Mouse (Mus musculus) ES-E14 (cell line): ENCODE results near the gene 9530053A07Rik. TPM values are rescaled to one million over a fixed set of nuclear protein-coding genes. Genes with fewer than 3 reads are reported as not detected.
"Not testable (repeated sequence)": the region's sequence is repeated elsewhere in the genome, so short reads cannot be mapped to it uniquely, and the experiment has no call there.

Experiments used
- DNase-seq: peaks from one replicate; pipeline ENCODE4 v3.0.0-alpha.2; 2013; ENCODE audit warnings: low read depth, low spot score
- H3K27ac ChIP-seq: 2 replicates; pipeline ENCODE4 v1.5.1; 2012; ENCODE audit warnings: low read depth, mild to moderate bottlenecking, low read length, moderate library complexity, mixed read lengths; ENCODE audit not compliant: poor library complexity, insufficient read depth, severe bottlenecking
- H3K36me3 ChIP-seq: 2 replicates; pipeline ENCODE4 v1.6.1; 2012; ENCODE audit warnings: mild to moderate bottlenecking, low read length, moderate library complexity, mixed read lengths; ENCODE audit not compliant: control insufficient read depth, poor library complexity, insufficient read depth, severe bottlenecking
- H3K4me1 ChIP-seq, 2 experiments: fragments of 150-350 bp in 1 of 2; sonication (generic) in 1 of 2; 2 replicates each; pipeline ENCODE4 v1.6.1; 2012; ENCODE audit warnings: low read length in 2 of 2, mild to moderate bottlenecking in 1 of 2, mixed read lengths in 1 of 2; ENCODE audit not compliant: control insufficient read depth in 2 of 2, insufficient read depth in 2 of 2, poor library complexity in 1 of 2
- H3K4me3 ChIP-seq, 2 experiments: fragments of 150-350 bp in 1 of 2; sonication (generic) in 1 of 2; 2 replicates each; pipeline ENCODE4 v1.5.1; 2012; ENCODE audit warnings: low read length in 2 of 2, low read depth in 1 of 2, mild to moderate bottlenecking in 1 of 2, mixed read lengths in 1 of 2; ENCODE audit not compliant: insufficient read depth in 1 of 2, poor library complexity in 1 of 2, severe bottlenecking in 1 of 2
- H3K9ac ChIP-seq: 2 replicates; pipeline ENCODE4 v1.6.1; 2012; ENCODE audit warnings: low read depth, mild to moderate bottlenecking, low read length, mixed read lengths; ENCODE audit not compliant: poor library complexity, insufficient read depth, severe bottlenecking
- H3K9me3 ChIP-seq: fragments of 150-350 bp; sonication (generic); 2 replicates; pipeline ENCODE4 v1.6.1; 2012; ENCODE audit warnings: low read depth, mild to moderate bottlenecking, low read length; ENCODE audit not compliant: control insufficient read depth, insufficient read depth
- CHD2 ChIP-seq: IDR thresholded peaks from 2 replicates; pipeline ENCODE4 v1.6.1; 2014; ENCODE audit warnings: mild to moderate bottlenecking, low read depth, low read length, inconsistent platforms
- HCFC1 ChIP-seq: IDR thresholded peaks from 2 replicates; pipeline ENCODE4 v1.6.1; 2012; ENCODE audit warnings: low read length, inconsistent platforms, borderline replicate concordance; ENCODE audit not compliant: insufficient read depth
- MAFK ChIP-seq: IDR thresholded peaks from 2 replicates; pipeline ENCODE4 v1.6.1; 2014; ENCODE audit warnings: mild to moderate bottlenecking, low read depth, low read length, inconsistent platforms; ENCODE audit not compliant: insufficient read depth
- ZC3H11A ChIP-seq: IDR thresholded peaks from 2 replicates; pipeline ENCODE4 v1.6.1; 2012; ENCODE audit warnings: low read depth, mild to moderate bottlenecking, inconsistent platforms, low read length, borderline replicate concordance
- ZNF384 ChIP-seq: IDR thresholded peaks from 2 replicates; pipeline ENCODE4 v1.6.1; 2012; ENCODE audit warnings: low read depth, low read length, inconsistent platforms
- in situ Hi-C, 2 experiments: fragments of 600-800 bp; cut with MboI; formaldehyde crosslinking; loops; one replicate each; pipeline ENCODE4 v1.15.1; 2025; ENCODE audit warnings: low sequenced_read_pairs in 2 of 2, inconsistent platforms in 1 of 2; ENCODE audit not compliant: unreplicated experiment in 2 of 2
- total RNA-seq: library from RNA; depleted of rRNA; stranded (reverse); fragments of 300-350 nt; gene quantifications from 2 replicates; pipeline ENCODE4 v1.2.3, GENCODE M21; 2012

9530053A07Rik gene
- total RNA-seq, 1 experiment: 0.85 TPM

DNA sequence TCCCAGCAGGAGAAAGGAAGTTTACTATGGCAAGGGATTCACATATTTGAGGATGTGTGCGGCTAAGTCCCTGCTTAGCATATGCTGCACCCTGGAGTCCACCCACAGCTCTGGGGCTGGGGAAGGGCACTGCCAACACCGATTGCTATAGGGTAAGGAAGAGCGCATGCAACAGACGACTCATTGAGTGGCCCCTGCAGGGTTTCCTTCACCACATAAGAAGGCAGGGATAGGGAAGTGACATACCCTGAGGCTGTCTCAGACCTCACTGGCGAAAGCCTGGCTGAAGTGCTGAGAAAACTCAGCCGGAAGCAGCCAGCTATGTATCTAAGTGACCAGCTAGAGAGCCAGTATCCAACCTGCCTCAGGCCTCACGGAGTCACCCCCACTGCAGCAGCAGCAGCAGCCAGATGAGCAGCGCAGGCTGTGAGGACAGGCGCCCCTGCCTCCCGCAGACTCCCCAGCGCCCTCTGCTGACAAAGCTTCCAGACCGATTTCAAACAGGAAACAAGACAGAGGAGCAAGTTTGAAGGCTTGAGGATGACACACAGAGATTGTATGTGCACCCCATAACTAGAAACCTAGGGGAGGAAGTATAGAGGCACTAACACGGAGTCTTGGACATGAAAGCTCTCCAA, 22.4 kb downstream of the 9530053A07Rik start:
- no peak overlapping the region for H3K27ac ChIP-seq

DNA sequence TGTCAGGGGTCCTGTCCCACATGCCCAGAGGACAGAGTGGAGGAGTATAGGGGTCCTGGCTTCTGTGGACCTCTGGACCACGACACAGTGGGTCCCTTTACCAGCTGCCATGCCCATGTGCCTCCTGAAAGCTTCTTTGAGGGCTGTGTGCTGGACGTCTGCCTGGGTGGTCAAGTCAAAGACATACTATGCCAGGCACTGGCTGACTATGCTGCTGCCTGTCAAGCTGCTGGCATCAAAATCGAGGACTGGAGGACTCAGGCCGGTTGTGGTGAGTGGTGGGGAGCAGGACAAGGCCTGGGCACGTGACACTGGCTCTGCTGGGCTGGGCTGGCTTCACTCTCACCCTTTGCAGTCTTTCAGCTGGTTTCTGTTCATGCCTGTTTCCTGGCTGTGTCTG, 24.3 kb downstream of the 9530053A07Rik start:
- DNase-seq, H3K36me3 ChIP-seq, H3K4me1 ChIP-seq, in situ Hi-C loops, H3K4me3 ChIP-seq, H3K27ac ChIP-seq, H3K9ac ChIP-seq, H3K9me3 ChIP-seq: not testable (repeated sequence)

More for the DNA sequence above, 22.4 kb downstream of the 9530053A07Rik start:
- no peak overlapping the region for H3K9ac ChIP-seq
- H3K4me1 ChIP-seq: peaks cover 0 to 15% of the 10 kb centered on the region in 2 experiments; a peak in 2 of 4 replicates
- no peak for TF ChIP-seq ZNF384
- no peak for TF ChIP-seq MAFK
- no peak for TF ChIP-seq CHD2
- no peak for TF ChIP-seq HCFC1
- TF ChIP-seq ZC3H11A: no peak
- H3K9me3 ChIP-seq: no peaks in the 10 kb centered on the region
- no peak for DNase-seq
- H3K36me3 ChIP-seq: no peaks in the 10 kb centered on the region
- in situ Hi-C loops: no loop called here
- H3K4me3 ChIP-seq: no peak overlapping the region

- TF ChIP-seq ZNF384 (no peak), MAFK (no peak), CHD2 (no peak), ZC3H11A (no peak), HCFC1 (no peak)
- in situ Hi-C loops: no loop called here
- Histone ChIP-seq H3K4me1 (0 out of 4 replicates have a peak, but pooled peaks cover 0 to 3% of the 10 kb centered on the region in 2 experiments), H3K9me3 (no peaks in the 10 kb centered on the region), H3K9ac (no peak overlapping the region), H3K4me3 (no peak overlapping the region), H3K36me3 (no peaks in the 10 kb centered on the region), H3K27ac (no peak overlapping the region)
- DNase-seq: no peak
Observed at GRCm38 (mm10) chr7:28159292-28159691, 30.0 kb downstream of the 9530053A07Rik start.

DNA sequence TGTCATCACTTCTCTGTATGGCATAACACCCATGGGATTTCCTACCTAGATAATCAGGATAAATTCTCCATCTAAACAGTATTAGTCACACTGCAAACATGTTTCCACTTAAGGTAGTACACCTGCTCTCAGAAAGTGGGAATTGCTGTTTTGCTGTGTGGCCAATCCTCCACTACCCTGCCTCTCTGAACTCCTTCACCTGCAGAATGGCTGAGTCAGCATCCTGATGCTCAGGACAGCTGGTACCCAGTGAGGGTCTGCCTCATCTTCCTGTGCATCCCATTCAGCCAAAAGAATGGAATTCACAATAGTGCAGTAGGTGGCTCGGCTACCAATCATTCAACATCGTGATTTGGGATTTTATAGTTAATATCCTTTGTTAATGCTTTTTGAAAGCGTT, 30.6 kb downstream of the 9530053A07Rik start:
- Histone ChIP-seq H3K9me3 (no peaks in the 10 kb centered on the region), H3K4me1 (0 out of 4 replicates have a peak, but pooled peaks cover 0 to 3% of the 10 kb centered on the region in 2 experiments), H3K36me3 (no peaks in the 10 kb centered on the region), H3K27ac (no peak overlapping the region), H3K4me3 (no peak overlapping the region), H3K9ac (no peak overlapping the region)
- in situ Hi-C loops: no loop called here
- no peak for DNase-seq
- no peak for TF ChIP-seq ZNF384
- peak; percentile 81 for TF ChIP-seq MAFK

GRCm38 (mm10) chr7:28161163-28161749, 32.0 kb downstream of the 9530053A07Rik start:
- TF ChIP-seq CHD2: no peak
- TF ChIP-seq ZNF384: no peak
- no peak for TF ChIP-seq HCFC1
- TF ChIP-seq ZC3H11A: no peak
- TF ChIP-seq MAFK: no peak
- Histone ChIP-seq H3K4me3 (no peak overlapping the region), H3K9ac (no peak overlapping the region), H3K9me3 (no peaks in the 10 kb centered on the region), H3K27ac (no peak overlapping the region; the same call in 1 of the 2 replicates), H3K36me3 (no peaks in the 10 kb centered on the region), H3K4me1 (0 out of 4 replicates have a peak, but pooled peaks cover 0 to 3% of the 10 kb centered on the region in 2 experiments)
- in situ Hi-C loops: no loop called here
- DNase-seq: no peak
